Mouse (Mus musculus) small intestine, adult 2 months (tissue): ENCODE results near the gene Gjc1.

Experiments used
- CTCF ChIP-seq: fragments of 200-500 bp; IDR thresholded peaks from 2 replicates; pipeline ENCODE4 v1.5.1; 2012; ENCODE audit warnings: low read depth, mild to moderate bottlenecking, control low read depth, inconsistent platforms, low read length, moderate library complexity, mixed read lengths; ENCODE audit not compliant: insufficient replicate concordance, insufficient read length; ENCODE audit errors: extremely low read depth
- POLR2A ChIP-seq: fragments of 200-500 bp; IDR thresholded peaks from 2 replicates; pipeline ENCODE4 v1.6.1; 2012; ENCODE audit warnings: low read depth, mild to moderate bottlenecking, control low read depth, inconsistent platforms, low read length, moderate library complexity

DNA sequence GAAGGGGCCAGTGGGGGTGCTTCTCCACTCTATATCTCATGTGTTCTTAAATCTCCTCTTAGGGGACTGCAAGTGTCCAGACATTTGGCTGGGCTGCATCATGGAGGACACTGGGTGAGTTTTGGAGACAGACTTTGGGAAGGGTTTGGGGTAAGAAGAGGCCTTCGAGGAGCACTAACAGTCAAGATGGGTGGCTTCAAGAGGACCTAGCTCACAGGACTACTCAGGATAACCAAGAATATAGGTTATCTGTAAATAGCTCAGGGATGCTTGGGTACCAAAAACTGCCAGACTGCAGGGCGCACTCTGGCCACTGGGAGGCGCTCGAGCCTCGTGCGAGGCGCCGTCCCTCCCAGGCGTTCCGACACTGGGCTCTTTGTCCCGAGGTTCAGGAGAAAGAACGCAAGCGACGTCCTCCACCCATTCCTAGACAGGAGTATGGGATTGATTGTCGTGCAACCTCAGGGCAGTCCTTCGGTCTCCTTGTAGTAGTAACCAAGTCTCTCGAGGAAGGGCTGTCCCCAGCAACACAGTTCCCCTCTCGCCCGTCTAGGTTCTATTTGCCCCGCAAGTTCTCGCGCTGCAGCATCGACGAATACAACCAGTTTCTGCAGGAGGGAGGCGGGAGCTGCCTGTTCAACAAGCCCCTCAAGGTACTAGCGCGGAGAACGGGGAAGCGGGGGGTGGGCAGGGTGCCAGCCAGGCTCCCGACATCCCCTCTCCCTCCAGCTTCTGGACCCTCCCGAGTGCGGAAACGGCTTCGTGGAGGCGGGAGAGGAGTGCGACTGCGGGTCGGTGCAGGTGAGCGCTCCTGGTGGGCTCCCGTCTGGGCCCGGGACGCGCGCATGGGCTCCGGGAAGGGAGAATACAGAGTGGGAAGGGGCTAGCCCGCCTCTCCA lies 45.5 kb downstream of the Gjc1 start:
- TF ChIP-seq CTCF (peak; percentile 97), POLR2A (no peak)
